In genomic region chr2:164407708-164408107, GRCm38 (mm10) we compare ENCODE assay signal across 9 mouse cellular contexts. TPM values are rescaled to one million over a fixed set of nuclear protein-coding genes. Genes with fewer than 3 reads are reported as not detected.
DNase-seq lines count a peak whose midpoint lies in the region; ATAC-seq and TF ChIP-seq lines count a peak whose summit lies in the region.
"Had no signal": no experiment of that assay in that cellular context is flagged by ENCODE, and none has a peak within 500 bp of the region (broad histone marks: within the 10 kb centered on the region; RNA-seq: fewer than 3 reads in every experiment).

No protein-coding gene starts in this region.

- no peak overlapping the region; the same call in 1 of the 2 replicates for H3K9ac ChIP-seq in embryonic facial prominence, embryonic 14.5 days (ENCODE audit: low read depth, low read length)
- H3K9ac ChIP-seq in heart, embryonic 15.5 days = no peak overlapping the region
- H3K9ac ChIP-seq in lung, postnatal 0 days (replicated peaks; ENCODE audit: low read depth) = no peak overlapping the region
- H3K9ac ChIP-seq: liver, embryonic 15.5 days had no signal

- TF ChIP-seq CTCF in lung, postnatal 0 days (IDR thresholded peaks at IDR 0.05) = peak; percentile 91

- H3K27me3 ChIP-seq in embryonic facial prominence, embryonic 14.5 days (replicated peaks; ENCODE audit: control insufficient read depth, insufficient read depth, low read length) = peaks cover 80% of the 10 kb centered on the region
- peaks cover 89% of the 10 kb centered on the region for H3K27me3 ChIP-seq in heart, embryonic 15.5 days
- no peaks in the 10 kb centered on the region for H3K27me3 ChIP-seq in lung, postnatal 0 days (replicated peaks; ENCODE audit: insufficient read depth, low read length)

- H3K9me3 ChIP-seq in embryonic facial prominence, embryonic 14.5 days (ENCODE audit: control insufficient read depth, low read length) = no peaks in the 10 kb centered on the region
- no peaks in the 10 kb centered on the region for H3K9me3 ChIP-seq in heart, embryonic 15.5 days (replicated peaks)
- no peaks in the 10 kb centered on the region for H3K9me3 ChIP-seq in lung, postnatal 0 days (ENCODE audit: low read length)
- H3K9me3 ChIP-seq: liver, embryonic 15.5 days had no signal

- peak; percentile 76 for DNase-seq in CD4-positive, CD25-positive, alpha-beta regulatory T cell, adult 2 months (ENCODE audit: low read depth, low spot score)
- peak; percentile 78 to 83 for DNase-seq in adrenal gland, postnatal 36 days
- DNase-seq in embryonic facial prominence, embryonic 14.5 days (ENCODE audit: low spot score) = peak; percentile 72
- peak; percentile 66 to 88 for DNase-seq in kidney, postnatal 36 days
- DNase-seq in lung, postnatal 0 days (ENCODE audit: low spot score) = peak; percentile 81
- DNase-seq in right cerebral cortex, postnatal 36 days (ENCODE audit: low spot score in 2 of 2) = peak; percentile 42 to 46

- 0 out of 2 replicates have a peak overlapping the region, but pooled peaks have one; percentile 5 for H3K4me2 ChIP-seq in embryonic facial prominence, embryonic 14.5 days (ENCODE audit: low read depth, low read length)
- H3K4me2 ChIP-seq in heart, embryonic 15.5 days = peak overlapping the region; percentile 42
- H3K4me2 ChIP-seq in lung, postnatal 0 days (replicated peaks; ENCODE audit: low read depth, low read length) = no peak overlapping the region
- H3K4me2 ChIP-seq: liver, embryonic 15.5 days had no signal

- 2% methylated on average over 22 of the region's 22 CpGs for WGBS in embryonic facial prominence, embryonic 14.5 days
- WGBS in heart, embryonic 15.5 days = under 1% methylated on average over 22 of the region's 22 CpGs
- WGBS in lung, postnatal 0 days = 1% methylated on average over 22 of the region's 22 CpGs

- peaks cover 5% of the 10 kb centered on the region; the same call in 1 of the 2 replicates for H3K4me1 ChIP-seq in embryonic facial prominence, embryonic 14.5 days (ENCODE audit: control insufficient read depth, insufficient read depth, low read length)
- H3K4me1 ChIP-seq in heart, embryonic 15.5 days (replicated peaks) = peaks cover 29% of the 10 kb centered on the region
- H3K4me1 ChIP-seq in lung, postnatal 0 days (ENCODE audit: insufficient read depth, low read depth, low read length) = peaks cover 7% of the 10 kb centered on the region; the same call in 1 of the 2 replicates
- H3K4me1 ChIP-seq: liver, embryonic 15.5 days had no signal

- H3K36me3 ChIP-seq in embryonic facial prominence, embryonic 14.5 days (ENCODE audit: control insufficient read depth, insufficient read depth, low read length) = no peaks in the 10 kb centered on the region
- H3K36me3 ChIP-seq in heart, embryonic 15.5 days = no peaks in the 10 kb centered on the region
- H3K36me3 ChIP-seq in lung, postnatal 0 days (ENCODE audit: insufficient read depth, low read length) = no peaks in the 10 kb centered on the region
- H3K36me3 ChIP-seq: liver, embryonic 15.5 days had no signal

- TF ChIP-seq EP300 in lung, postnatal 0 days (IDR thresholded peaks at IDR 0.05) = no peak

- ATAC-seq in CD4-positive, CD25-positive, alpha-beta regulatory T cell, adult 4 months = no peak
- 0 out of 2 replicates have a peak, but pooled peaks have one; percentile 10 for ATAC-seq in embryonic facial prominence, embryonic 14.5 days (ENCODE audit: low read depth)
- ATAC-seq in heart, embryonic 15.5 days (replicated peaks; ENCODE audit: insufficient number of reproducible peaks, insufficient read depth, low FRiP score, low read depth) = no peak
- ATAC-seq in lung, postnatal 0 days = no peak

- no peak overlapping the region for H3K4me3 ChIP-seq in embryonic facial prominence, embryonic 14.5 days (ENCODE audit: low read depth, low read length)
- H3K4me3 ChIP-seq in heart, embryonic 15.5 days = peak overlapping the region; percentile 5; the same call in 1 of the 2 replicates
- H3K4me3 ChIP-seq in lung, postnatal 0 days (ENCODE audit: low read depth, low read length) = no peak overlapping the region
- H3K4me3 ChIP-seq: liver, embryonic 15.5 days had no signal

- H3K27ac ChIP-seq in embryonic facial prominence, embryonic 14.5 days (replicated peaks; ENCODE audit: low read depth, low read length) = no peak overlapping the region
- no peak overlapping the region for H3K27ac ChIP-seq in heart, embryonic 15.5 days
- H3K27ac ChIP-seq in lung, postnatal 0 days (ENCODE audit: low read length) = no peak overlapping the region
- H3K27ac ChIP-seq: liver, embryonic 15.5 days had no signal

RNA-seq across cellular contexts. Expression of gene Matn4, which starts 2.7 kb away (rescaled TPM):
- polyA plus RNA-seq in CD4-positive, CD25-positive, alpha-beta regulatory T cell, adult 4 months (2017; shearing (Covaris generic)) = not detected
- total RNA-seq in adrenal gland, postnatal 36 days (2021) = 1 to 10 TPM in 1 of 2 experiments, under 1 TPM in 1; 0.92 to 1.4 TPM
- 15.6 and 20.6 TPM in 2 replicates for polyA plus RNA-seq in embryonic facial prominence, embryonic 14.5 days (2014; fragmentation: Nextera tagmentation; extraction: Ambion mirVana)
- polyA plus RNA-seq in heart, embryonic 15.5 days (2015; fragmentation: Nextera tagmentation; extraction: Ambion mirVana) = 8.4 and 14.9 TPM in 2 replicates
- polyA plus RNA-seq in lung, postnatal 0 days (2015; fragmentation: Nextera tagmentation; extraction: Ambion mirVana) = 71.4 and 81.2 TPM in 2 replicates

RNA-seq across cellular contexts. Expression of gene Rbpjl, which starts 4.8 kb away (rescaled TPM):
- polyA plus RNA-seq in CD4-positive, CD25-positive, alpha-beta regulatory T cell, adult 4 months (2017; shearing (Covaris generic)) = not detected
- not detected for total RNA-seq in adrenal gland, postnatal 36 days (2021)
- 0.42 and 0.52 TPM in 2 replicates for polyA plus RNA-seq in embryonic facial prominence, embryonic 14.5 days (2014; fragmentation: Nextera tagmentation; extraction: Ambion mirVana)
- polyA plus RNA-seq in heart, embryonic 15.5 days (2015; fragmentation: Nextera tagmentation; extraction: Ambion mirVana) = 0.25 and 0.80 TPM in 2 replicates
- polyA plus RNA-seq in lung, postnatal 0 days (2015; fragmentation: Nextera tagmentation; extraction: Ambion mirVana) = 29.7 and 42.6 TPM in 2 replicates

RNA-seq across cellular contexts. Expression of gene Slpi, which starts 18.8 kb away (rescaled TPM):
- 1 to 10 TPM in 1 of 2 experiments, under 1 TPM in 1; 0.75 to 1.1 TPM for polyA plus RNA-seq in CD4-positive, CD25-positive, alpha-beta regulatory T cell, adult 4 months (2017; shearing (Covaris generic))
- total RNA-seq in adrenal gland, postnatal 36 days (2021) = 10 to 100 TPM; 17.0 to 18.0 TPM
- 1.3 and 2.1 TPM in 2 replicates for polyA plus RNA-seq in embryonic facial prominence, embryonic 14.5 days (2014; fragmentation: Nextera tagmentation; extraction: Ambion mirVana)
- polyA plus RNA-seq in heart, embryonic 15.5 days (2015; fragmentation: Nextera tagmentation; extraction: Ambion mirVana) = 1.3 and 1.6 TPM in 2 replicates
- polyA plus RNA-seq in lung, postnatal 0 days (2015; fragmentation: Nextera tagmentation; extraction: Ambion mirVana) = 79.5 and 106 TPM in 2 replicates

RNA-seq across cellular contexts. Expression of gene Sdc4, which starts 36.0 kb away (rescaled TPM):
- polyA plus RNA-seq in CD4-positive, CD25-positive, alpha-beta regulatory T cell, adult 4 months (2017; shearing (Covaris generic)) = 10 to 100 TPM; 69.7 to 93.7 TPM
- 100 to 1,000 TPM; 116 to 144 TPM for total RNA-seq in adrenal gland, postnatal 36 days (2021)
- 57.1 and 58.4 TPM in 2 replicates for polyA plus RNA-seq in embryonic facial prominence, embryonic 14.5 days (2014; fragmentation: Nextera tagmentation; extraction: Ambion mirVana)
- polyA plus RNA-seq in heart, embryonic 15.5 days (2015; fragmentation: Nextera tagmentation; extraction: Ambion mirVana) = 41.9 and 56.5 TPM in 2 replicates
- 217 and 289 TPM in 2 replicates for polyA plus RNA-seq in lung, postnatal 0 days (2015; fragmentation: Nextera tagmentation; extraction: Ambion mirVana)

RNA-seq across cellular contexts. Expression of gene Sys1, which starts 49.1 kb away (rescaled TPM):
- 10 to 100 TPM in 1 of 2 experiments, 1 to 10 TPM in 1; 8.8 to 15.1 TPM for polyA plus RNA-seq in CD4-positive, CD25-positive, alpha-beta regulatory T cell, adult 4 months (2017; shearing (Covaris generic))
- 10 to 100 TPM; 28.3 to 33.2 TPM for total RNA-seq in adrenal gland, postnatal 36 days (2021)
- 63.3 and 68.3 TPM in 2 replicates for polyA plus RNA-seq in embryonic facial prominence, embryonic 14.5 days (2014; fragmentation: Nextera tagmentation; extraction: Ambion mirVana)
- polyA plus RNA-seq in heart, embryonic 15.5 days (2015; fragmentation: Nextera tagmentation; extraction: Ambion mirVana) = 32.0 and 40.4 TPM in 2 replicates
- polyA plus RNA-seq in lung, postnatal 0 days (2015; fragmentation: Nextera tagmentation; extraction: Ambion mirVana) = 63.5 and 66.2 TPM in 2 replicates

Comparison
In these comparisons a context has a peak if more than half of its experiments do, and no peak if none do; other contexts are left out.
1. RNA of gene Rbpjl, which starts 4.8 kb away (polyA plus RNA-seq): 29.7 to 42.6 TPM in lung, postnatal 0 days; 0.42 to 0.52 TPM in embryonic facial prominence, embryonic 14.5 days, 0.25 to 0.80 TPM in heart, embryonic 15.5 days and not detected in CD4-positive, CD25-positive, alpha-beta regulatory T cell, adult 4 months; every median in the first group is over 10 times any median in the second.
2. RNA of gene Slpi, which starts 18.8 kb away (polyA plus RNA-seq): 79.5 to 106 TPM in lung, postnatal 0 days; 1.3 to 2.1 TPM in embryonic facial prominence, embryonic 14.5 days, 1.3 to 1.6 TPM in heart, embryonic 15.5 days and 0.75 to 1.1 TPM in CD4-positive, CD25-positive, alpha-beta regulatory T cell, adult 4 months; every median in the first group is over 10 times any median in the second.
3. Peak in every context shown above with its lines, with median percentiles within 50 percentile points of each other: DNase-seq.